Mouse (Mus musculus) ZHBTc4 (cell line): ENCODE measurements around the gene Inpp5a.

Experiments
- DNase-seq: peaks from one replicate; pipeline ENCODE4 v3.0.0-alpha.2; 2011; ENCODE audit warnings: low read depth, low spot score

The Inpp5a gene

DNA sequence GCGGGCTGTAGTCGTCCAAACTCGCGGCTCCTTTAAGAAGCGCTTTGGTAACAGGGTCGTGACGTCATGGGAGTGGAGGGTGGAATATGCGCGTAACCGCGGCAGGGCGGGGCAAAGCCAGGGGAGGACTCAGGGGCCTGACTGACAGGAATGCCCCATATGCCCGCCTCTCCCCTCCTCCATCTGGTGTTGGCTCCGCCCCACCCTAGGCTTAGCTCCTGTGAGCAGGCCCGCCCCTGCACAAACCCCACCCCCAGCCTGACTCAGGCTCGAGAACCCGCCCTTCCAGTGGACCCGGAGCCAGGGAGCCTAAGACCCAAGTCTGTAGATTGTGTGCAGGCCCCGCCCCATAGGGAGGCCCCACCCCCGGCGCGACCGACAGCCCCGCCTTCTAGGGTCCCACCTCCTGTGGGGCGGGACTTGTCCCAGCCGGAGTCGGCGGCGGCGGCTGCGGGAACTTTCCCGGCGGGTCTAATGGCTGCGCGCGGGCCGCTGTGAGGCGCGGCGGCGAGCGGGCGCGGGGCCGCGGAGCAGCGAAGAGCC lies at the start of gene Inpp5a:
Gene Inpp5a, plus strand, starts transcription at position 440 of the 543 bp plus-strand sequence.
- peak; percentile 100 for DNase-seq

DNA sequence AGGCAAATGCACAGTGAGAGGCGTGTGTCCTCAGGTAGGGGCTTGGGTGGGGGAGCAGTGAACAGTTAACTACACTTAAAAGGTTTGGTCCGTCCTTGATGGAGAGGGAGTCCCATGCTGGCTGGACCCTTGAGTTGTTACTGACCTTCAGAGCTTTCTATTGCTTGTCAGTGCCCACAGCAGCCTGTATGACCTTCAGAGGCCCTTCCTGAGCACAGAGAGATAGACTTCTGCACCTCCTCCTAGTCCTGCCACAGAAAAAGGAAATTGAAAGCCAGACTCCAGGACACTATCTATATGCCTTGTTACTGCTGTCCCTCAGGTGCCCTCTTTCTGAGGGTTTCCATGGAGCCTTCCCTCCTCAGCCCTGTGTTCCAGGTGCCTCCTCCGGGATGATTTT lies 49.7 kb upstream of the Inpp5a start:
- DNase-seq, result no peak

- no peak for DNase-seq
Measured at GRCm38 (mm10) chr7:139341020-139341660, 47.8 kb upstream of the Inpp5a start.

DNA sequence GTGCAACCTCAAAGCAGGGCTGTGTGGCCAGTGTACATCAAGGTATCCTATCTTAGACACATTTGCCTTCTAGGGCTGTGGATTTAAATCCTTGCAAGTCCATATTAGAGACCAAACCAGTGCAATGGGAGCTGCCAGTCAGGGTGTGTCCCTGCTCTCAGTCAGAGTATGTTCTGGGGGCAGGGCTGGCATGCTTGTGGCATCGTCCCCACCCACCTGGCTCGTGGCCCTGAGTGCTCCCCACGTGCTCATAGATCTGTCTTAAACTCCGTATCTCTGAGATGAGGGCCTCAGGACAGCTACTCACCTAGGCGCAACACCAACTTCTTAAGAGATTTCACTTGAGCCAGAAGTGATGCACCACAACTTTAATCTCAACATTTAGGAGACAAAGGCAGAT lies 46.1 kb upstream of the Inpp5a start:
- DNase-seq, result no peak

- DNase-seq, result no peak
Measured at GRCm38 (mm10) chr7:139347051-139347450, 41.9 kb upstream of the Inpp5a start.

- DNase-seq, result no peak
Measured at GRCm38 (mm10) chr7:139350606-139351005, 38.3 kb upstream of the Inpp5a start.

DNA sequence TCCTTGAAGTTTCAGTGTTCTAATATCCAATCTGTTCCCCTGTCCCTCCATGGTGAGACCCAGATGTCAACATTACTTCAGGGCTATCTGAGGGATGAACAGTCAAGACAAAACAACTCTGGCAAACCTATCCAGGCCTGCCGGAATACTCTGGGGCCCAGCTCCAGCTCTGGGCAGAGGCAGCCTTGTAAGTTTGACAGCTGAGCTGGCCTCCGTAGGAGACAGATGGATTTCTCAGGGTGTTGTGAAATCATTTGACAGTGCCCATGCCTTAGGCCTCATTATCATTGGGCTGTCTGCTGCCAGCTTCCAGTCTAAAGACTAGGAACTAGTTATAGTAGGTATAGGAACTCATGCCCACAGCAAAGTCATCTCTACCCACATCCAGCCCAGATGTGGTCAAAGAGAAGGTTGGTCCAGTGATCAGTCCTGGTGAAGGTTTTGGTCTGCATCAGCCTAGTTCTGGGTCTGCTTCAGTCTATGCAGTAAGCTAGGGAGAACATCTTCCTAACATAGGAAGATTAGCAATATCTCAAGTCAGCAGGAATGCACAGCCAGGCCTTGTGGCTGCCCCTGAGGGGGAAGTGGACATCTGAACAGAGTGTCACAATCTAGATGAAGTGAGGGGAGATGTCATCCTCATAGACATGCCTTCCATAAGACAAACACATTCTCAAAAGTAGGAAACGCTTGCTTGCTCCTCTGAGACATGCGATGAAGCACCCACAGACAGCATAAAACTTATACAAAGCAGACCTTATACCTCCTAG lies 34.4 kb upstream of the Inpp5a start:
- no peak for DNase-seq

DNA sequence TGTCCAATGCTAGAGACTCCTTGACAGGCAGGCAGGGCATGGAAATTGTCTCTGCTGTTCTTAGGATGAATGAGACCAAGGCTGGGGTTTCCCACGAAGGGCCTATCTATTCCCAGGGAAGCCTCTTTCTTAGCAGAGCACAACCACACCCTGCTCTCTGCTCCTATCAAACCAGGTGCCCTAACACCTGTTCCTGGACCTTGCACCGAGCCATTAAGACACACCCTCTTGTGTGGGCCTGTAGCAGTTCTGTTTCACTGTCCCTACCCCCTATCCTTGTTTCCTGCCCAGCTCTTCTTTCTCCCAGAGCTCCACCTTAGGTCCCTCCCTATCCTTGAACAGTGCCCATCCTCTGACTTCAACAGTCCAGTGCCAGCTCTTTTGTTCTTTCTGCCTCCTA lies 31.9 kb upstream of the Inpp5a start:
- no peak for DNase-seq

GRCm38 (mm10) chr7:139359906-139360305 lies 29.0 kb upstream of the Inpp5a start:
- DNase-seq, result no peak

GRCm38 (mm10) chr7:139360890-139361559 lies 27.9 kb upstream of the Inpp5a start:
- DNase-seq, result no peak

DNA sequence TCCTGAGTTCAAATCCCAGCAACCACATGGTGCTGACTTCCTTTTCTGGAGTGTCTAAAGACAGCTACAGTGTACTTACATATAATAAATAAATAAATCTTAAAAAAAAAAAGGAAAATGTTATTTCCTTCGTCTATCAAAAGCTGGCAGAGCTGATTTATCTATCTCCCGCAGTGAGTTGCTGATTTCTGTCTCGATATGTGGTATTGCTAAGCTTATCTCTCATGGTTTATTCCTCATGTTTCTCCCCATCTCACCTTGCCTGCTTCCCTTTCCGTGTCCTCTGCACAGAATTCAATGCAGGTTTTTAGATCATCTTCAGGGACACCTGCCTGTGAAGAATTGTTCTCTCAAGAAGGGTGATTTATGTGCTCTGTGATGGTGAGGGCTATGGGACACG lies 27.1 kb upstream of the Inpp5a start:
- no peak for DNase-seq

DNA sequence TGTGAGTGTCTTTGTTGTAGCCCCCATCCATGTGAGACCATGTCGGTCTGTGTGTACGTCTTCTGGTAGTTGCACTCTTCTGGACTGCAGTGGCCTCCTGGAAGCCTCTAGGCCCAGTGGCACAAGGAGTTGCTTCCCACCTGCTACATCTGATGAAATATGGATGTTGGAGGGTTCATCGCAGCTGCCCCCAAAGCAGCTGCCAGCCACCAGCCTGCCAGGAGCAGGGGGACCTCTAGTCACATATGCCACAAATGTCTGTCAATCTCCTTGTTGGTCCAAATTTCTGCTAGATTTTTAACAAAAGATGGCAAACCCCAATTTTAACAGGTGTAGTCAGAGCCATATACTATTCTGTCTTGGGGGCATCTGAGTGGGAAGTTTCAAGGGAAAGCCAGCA lies 26.4 kb upstream of the Inpp5a start:
- DNase-seq, result no peak

GRCm38 (mm10) chr7:139363281-139364004 lies 25.5 kb upstream of the Inpp5a start:
- peak; percentile 34 for DNase-seq

GRCm38 (mm10) chr7:139364005-139364557 lies 24.8 kb upstream of the Inpp5a start:
- DNase-seq, result peak; percentile 97

GRCm38 (mm10) chr7:139364936-139365830 lies 23.7 kb upstream of the Inpp5a start:
- DNase-seq, result peak; percentile 18

DNA sequence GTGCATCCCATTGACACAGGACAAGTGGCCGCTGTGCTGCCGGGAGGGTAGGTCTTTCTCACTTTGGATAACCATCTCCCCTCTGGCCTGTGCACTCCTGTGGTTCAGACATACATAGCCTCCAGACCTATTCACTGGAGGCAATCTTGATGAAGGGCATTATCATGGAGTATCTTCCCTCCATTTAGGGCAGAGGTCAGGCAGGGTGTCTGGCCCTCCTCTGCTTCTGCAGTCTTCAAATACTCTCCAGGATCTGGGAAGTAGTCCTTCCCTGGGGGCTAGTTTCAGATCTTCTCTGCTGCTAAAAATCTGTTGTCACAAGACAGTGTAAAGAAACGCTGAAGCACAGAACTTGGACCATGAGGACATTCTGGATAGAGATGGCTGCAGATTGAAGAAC lies 22.8 kb upstream of the Inpp5a start:
- no peak for DNase-seq

DNA sequence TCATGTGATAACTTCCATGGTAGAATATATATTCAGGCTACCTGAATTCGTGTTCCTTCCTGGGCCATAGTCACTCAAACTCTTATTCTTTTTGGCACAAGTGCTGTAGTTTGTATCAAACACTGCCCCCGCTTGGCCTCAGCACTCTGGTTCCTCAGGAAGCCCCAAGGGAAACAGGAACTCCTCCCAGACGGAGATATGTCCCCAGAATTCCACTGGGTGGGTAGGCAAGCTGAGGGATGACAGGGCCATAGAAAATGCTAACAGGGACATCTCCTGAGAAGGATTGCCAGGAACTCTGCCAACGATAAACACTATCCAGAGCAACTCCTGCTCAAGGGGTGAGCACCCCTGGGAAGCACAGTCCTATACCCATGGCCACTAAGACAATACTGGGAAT lies 22.4 kb upstream of the Inpp5a start:
- no peak for DNase-seq

GRCm38 (mm10) chr7:139368218-139368617 lies 20.7 kb upstream of the Inpp5a start:
- no peak for DNase-seq

GRCm38 (mm10) chr7:139368722-139369380 lies 20.1 kb upstream of the Inpp5a start:
- peak; percentile 25 for DNase-seq
